Mouse (Mus musculus) limb, embryonic 15.5 days (tissue): ENCODE data around the gene Nav3. TPM values are rescaled to one million over a fixed set of nuclear protein-coding genes. Genes with fewer than 3 reads are reported as not detected.

Experiments used
- ATAC-seq: fragments of 200-750 bp; cut with Nextera tagmentation; 2 replicates; pipeline ENCODE4 v1.8.0; 2017; ENCODE audit warnings: low read depth, moderate TSS enrichment; ENCODE audit not compliant: insufficient number of reproducible peaks, low FRiP score, low TSS enrichment
- H3K27ac ChIP-seq: fragments of 300-500 bp; sonication (generic); 2 replicates; pipeline ENCODE4 v1.5.1; 2015; ENCODE audit warnings: moderate library complexity, mild to moderate bottlenecking, inconsistent platforms
- H3K27me3 ChIP-seq: fragments of 300-500 bp; sonication (generic); 2 replicates; pipeline ENCODE4 v1.6.1; 2015; ENCODE audit warnings: inconsistent platforms
- H3K36me3 ChIP-seq: fragments of 300-500 bp; sonication (generic); 2 replicates; pipeline ENCODE4 v1.6.1; 2015; ENCODE audit warnings: inconsistent platforms
- H3K4me1 ChIP-seq: fragments of 300-500 bp; sonication (generic); 2 replicates; pipeline ENCODE4 v1.6.1; 2015; ENCODE audit warnings: inconsistent platforms
- H3K4me2 ChIP-seq: fragments of 300-500 bp; sonication (generic); 2 replicates; pipeline ENCODE4 v1.6.1; 2015; ENCODE audit warnings: mild to moderate bottlenecking, inconsistent platforms
- H3K4me3 ChIP-seq: fragments of 300-500 bp; sonication (generic); 2 replicates; pipeline ENCODE4 v1.5.1; 2015; ENCODE audit warnings: mild to moderate bottlenecking, inconsistent platforms
- H3K9ac ChIP-seq: fragments of 300-500 bp; sonication (generic); 2 replicates; pipeline ENCODE4 v1.6.1; 2015; ENCODE audit warnings: inconsistent platforms
- H3K9me3 ChIP-seq: fragments of 300-500 bp; sonication (generic); 2 replicates; pipeline ENCODE4 v1.6.1; 2016; ENCODE audit warnings: inconsistent platforms
- WGBS: fragments of 180-500 bp; shearing (Covaris S2); methylation state at CpG from one replicate; pipeline ENCODE4 v1.1.7; 2015; 5-methylcytosine and 5-hydroxymethylcytosine counted together
- polyA plus RNA-seq: library from polyadenylated mRNA; unstranded; fragments of >200 nt; fragmentation: Nextera tagmentation; extraction: Ambion mirVana; gene quantifications from 2 replicates; pipeline ENCODE4 v1.2.1, GENCODE M21; 2015

The Nav3 gene
- polyA plus RNA-seq, 1 experiment from 2014 or later: 8.8 TPM

- H3K27me3 ChIP-seq: no peaks in the 10 kb centered on the region
- no peaks in the 10 kb centered on the region for H3K4me1 ChIP-seq
- no peaks in the 10 kb centered on the region for H3K9me3 ChIP-seq
- no peak for ATAC-seq
- no peak overlapping the region for H3K9ac ChIP-seq
- H3K4me2 ChIP-seq: no peak overlapping the region
- WGBS: 59% methylated on average over 18 of the region's 18 CpGs
- H3K27ac ChIP-seq: no peak overlapping the region
- H3K36me3 ChIP-seq: no peaks in the 10 kb centered on the region
- no peak overlapping the region for H3K4me3 ChIP-seq
These were observed 691.4 kb downstream of the Nav3 start for GRCm38 (mm10) chr10:109764412-109765101.

DNA sequence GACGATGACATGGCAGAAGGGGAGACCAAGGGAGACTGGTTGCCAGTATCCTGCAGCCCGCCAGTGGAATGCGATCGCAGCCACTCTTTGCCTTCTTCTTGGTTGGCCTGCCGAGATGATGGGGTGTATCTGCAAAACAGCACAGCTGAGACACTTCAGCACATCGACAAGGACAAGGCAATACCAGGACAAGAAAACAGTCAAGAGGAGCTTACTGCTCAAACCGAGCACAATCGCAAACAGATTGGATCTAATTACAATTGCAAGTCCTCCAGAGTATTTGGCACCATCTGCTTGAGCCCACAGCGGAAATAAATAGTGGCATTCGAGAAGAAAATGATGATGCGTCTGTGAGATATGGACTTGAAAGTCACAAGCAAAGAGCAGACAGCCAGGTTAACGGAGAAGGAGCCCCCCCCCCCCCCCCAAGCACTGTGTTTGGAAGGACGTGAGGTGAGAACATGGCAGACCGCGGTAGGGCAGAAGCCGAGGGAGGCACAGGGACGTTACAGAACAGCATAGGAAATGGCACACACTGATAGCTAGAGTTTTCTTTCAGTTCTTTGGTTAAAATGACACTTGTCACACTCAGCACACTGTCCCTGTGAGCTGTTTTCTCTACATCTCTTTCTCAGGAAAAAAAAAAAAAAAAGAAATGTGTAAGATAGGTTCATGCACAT is 696.9 kb downstream of the Nav3 start:
- Histone ChIP-seq H3K27ac (no peak overlapping the region), H3K4me3 (no peak overlapping the region), H3K36me3 (no peaks in the 10 kb centered on the region), H3K9me3 (no peaks in the 10 kb centered on the region), H3K9ac (no peak overlapping the region), H3K4me2 (no peak overlapping the region), H3K27me3 (no peaks in the 10 kb centered on the region), H3K4me1 (no peaks in the 10 kb centered on the region)
- 78% methylated on average over 17 of the region's 17 CpGs for whole genome bisulfite sequencing
- ATAC-seq: no peak

DNA sequence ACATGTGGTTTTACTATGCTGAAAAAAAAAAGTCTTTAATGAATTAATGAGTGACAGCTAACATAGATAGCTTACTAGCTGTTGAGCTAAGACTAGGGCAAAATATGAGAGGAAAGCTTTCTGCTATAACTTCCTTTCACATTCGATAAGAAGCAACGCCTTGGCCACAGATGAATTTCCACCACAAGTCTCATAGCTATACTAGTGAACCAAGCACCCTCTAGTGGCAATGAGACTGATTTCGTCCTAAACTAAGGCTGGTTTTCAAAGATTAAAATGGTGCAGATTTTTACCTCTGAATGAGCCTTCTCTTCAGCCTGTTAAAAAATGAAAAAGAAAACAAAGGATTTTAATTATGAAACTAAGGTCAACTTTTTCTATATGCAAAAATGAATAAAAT is 709.1 kb downstream of the Nav3 start:
- ATAC-seq: no peak

DNA sequence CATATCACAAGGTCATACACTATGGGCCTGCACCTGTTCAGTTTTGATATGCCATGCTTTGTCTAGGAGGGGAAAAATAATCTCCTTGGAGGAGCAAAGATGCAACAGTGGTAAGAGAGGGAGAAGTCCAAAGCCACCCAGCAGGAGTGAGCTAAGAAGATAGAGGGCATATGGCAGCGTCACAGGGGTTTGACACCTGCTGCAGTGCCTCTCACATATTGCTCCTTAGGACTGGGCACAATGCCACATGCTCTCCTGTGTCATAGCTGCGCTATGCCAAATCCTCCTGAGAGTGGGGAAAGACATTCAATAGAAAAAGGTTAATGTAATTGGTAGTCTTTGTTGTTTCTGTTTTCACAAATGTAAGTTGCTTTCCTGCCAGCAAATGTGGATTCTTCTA is 714.3 kb downstream of the Nav3 start:
- 71% methylated on average over 2 of the region's 2 CpGs for WGBS
- H3K4me2 ChIP-seq: no peak overlapping the region
- no peak overlapping the region for H3K4me3 ChIP-seq
- H3K9me3 ChIP-seq: no peaks in the 10 kb centered on the region
- no peak for ATAC-seq
- no peaks in the 10 kb centered on the region for H3K4me1 ChIP-seq
- H3K27me3 ChIP-seq: no peaks in the 10 kb centered on the region
- no peaks in the 10 kb centered on the region for H3K36me3 ChIP-seq
- H3K9ac ChIP-seq: no peak overlapping the region
- H3K27ac ChIP-seq: no peak overlapping the region

More for the DNA sequence above, 709.1 kb downstream of the Nav3 start:
- H3K27ac ChIP-seq: no peak overlapping the region
- no peaks in the 10 kb centered on the region for H3K4me1 ChIP-seq
- no peak overlapping the region for H3K9ac ChIP-seq
- no peak overlapping the region for H3K4me3 ChIP-seq
- no peaks in the 10 kb centered on the region for H3K9me3 ChIP-seq
- no peak overlapping the region for H3K4me2 ChIP-seq
- whole genome bisulfite sequencing: 45% methylated on average over 3 of the region's 3 CpGs
- no peaks in the 10 kb centered on the region for H3K36me3 ChIP-seq
- H3K27me3 ChIP-seq: no peaks in the 10 kb centered on the region

GRCm38 (mm10) chr10:109740326-109740725 is 715.7 kb downstream of the Nav3 start:
- Histone ChIP-seq H3K27me3 (no peaks in the 10 kb centered on the region), H3K36me3 (no peaks in the 10 kb centered on the region), H3K27ac (no peak overlapping the region), H3K4me2 (no peak overlapping the region), H3K4me3 (no peak overlapping the region), H3K4me1 (no peaks in the 10 kb centered on the region), H3K9me3 (no peaks in the 10 kb centered on the region), H3K9ac (no peak overlapping the region)
- no peak for ATAC-seq
- WGBS: 58% methylated on average over 3 of the region's 3 CpGs

DNA sequence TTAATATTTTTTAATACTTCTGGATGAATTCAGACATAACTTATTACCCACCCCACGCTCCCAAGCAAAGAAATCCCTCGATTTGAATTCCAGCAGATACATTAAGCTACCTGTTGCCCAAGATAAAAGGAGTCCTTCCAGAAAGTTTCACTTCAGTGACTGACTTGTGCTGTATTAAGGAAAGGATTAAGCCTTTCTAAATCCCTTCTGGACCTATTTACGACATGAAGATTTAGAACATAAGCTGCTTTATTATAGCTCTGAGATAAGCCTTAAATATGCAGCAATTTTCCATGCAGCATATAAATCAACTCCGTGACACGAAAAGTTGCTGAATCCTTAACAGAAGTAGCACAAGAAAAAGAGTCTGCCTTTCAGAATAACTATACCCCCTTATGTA is 732.4 kb downstream of the Nav3 start:
- no peaks in the 10 kb centered on the region for H3K4me1 ChIP-seq
- H3K36me3 ChIP-seq: no peaks in the 10 kb centered on the region
- H3K9me3 ChIP-seq: no peaks in the 10 kb centered on the region
- 61% methylated on average over 5 of the region's 5 CpGs for whole genome bisulfite sequencing
- H3K4me3 ChIP-seq: no peak overlapping the region
- H3K9ac ChIP-seq: no peak overlapping the region
- H3K27me3 ChIP-seq: no peaks in the 10 kb centered on the region
- H3K4me2 ChIP-seq: no peak overlapping the region
- no peak overlapping the region for H3K27ac ChIP-seq
- no peak for ATAC-seq

DNA sequence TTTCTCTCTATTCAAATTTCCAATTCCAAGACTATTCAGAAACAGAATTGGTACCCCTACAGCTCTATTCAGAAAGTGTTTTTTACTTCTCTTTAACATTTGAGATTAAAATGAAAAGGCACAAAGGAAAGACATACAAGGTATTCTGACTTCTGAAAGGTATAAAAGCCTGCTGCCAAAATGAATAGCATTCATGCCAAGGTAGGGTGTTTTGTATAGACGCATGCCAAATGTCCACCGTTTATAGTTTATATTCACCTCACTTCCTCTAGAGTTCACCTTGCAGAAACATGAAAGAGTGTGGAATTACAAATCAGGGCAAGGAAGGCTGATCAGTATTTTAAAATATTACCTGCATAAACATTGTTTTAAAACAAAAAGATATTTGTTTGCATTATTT is 737.2 kb downstream of the Nav3 start:
- H3K36me3 ChIP-seq: no peaks in the 10 kb centered on the region
- no peak overlapping the region for H3K9ac ChIP-seq
- ATAC-seq: no peak
- H3K9me3 ChIP-seq: no peaks in the 10 kb centered on the region
- 77% methylated on average over 2 of the region's 2 CpGs for WGBS
- no peaks in the 10 kb centered on the region for H3K27me3 ChIP-seq
- H3K4me2 ChIP-seq: no peak overlapping the region
- H3K27ac ChIP-seq: no peak overlapping the region
- no peaks in the 10 kb centered on the region for H3K4me1 ChIP-seq
- no peak overlapping the region for H3K4me3 ChIP-seq

DNA sequence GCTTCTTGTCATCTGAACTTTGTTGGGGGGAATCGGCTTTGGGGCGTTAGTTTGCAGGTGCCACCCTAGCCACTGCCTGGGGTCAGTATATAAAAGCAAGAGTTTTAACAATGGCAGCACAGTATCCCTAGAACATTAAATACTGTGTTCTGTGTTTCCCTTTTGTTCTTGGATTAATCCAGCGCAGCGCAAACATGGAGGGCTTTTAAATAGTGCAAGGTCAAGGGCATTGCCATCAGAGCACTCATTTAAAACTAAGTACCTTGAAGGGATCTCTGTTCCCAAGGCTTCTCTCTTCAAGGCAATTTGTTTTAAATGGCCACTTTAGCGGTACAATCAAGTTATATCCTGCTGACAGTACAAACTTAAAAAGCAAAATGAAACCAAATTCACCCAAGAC is 737.6 kb downstream of the Nav3 start:
- Histone ChIP-seq H3K4me1 (no peaks in the 10 kb centered on the region), H3K4me3 (no peak overlapping the region), H3K9ac (no peak overlapping the region), H3K36me3 (no peaks in the 10 kb centered on the region), H3K27me3 (no peaks in the 10 kb centered on the region), H3K27ac (no peak overlapping the region), H3K9me3 (no peaks in the 10 kb centered on the region), H3K4me2 (no peak overlapping the region)
- no peak for ATAC-seq
- WGBS: 84% methylated on average over 5 of the region's 5 CpGs

- Histone ChIP-seq H3K4me1 (no peaks in the 10 kb centered on the region), H3K4me3 (no peak overlapping the region), H3K9ac (no peak overlapping the region), H3K36me3 (no peaks in the 10 kb centered on the region), H3K27me3 (no peaks in the 10 kb centered on the region), H3K4me2 (no peak overlapping the region), H3K9me3 (no peaks in the 10 kb centered on the region), H3K27ac (no peak overlapping the region)
- 39% methylated on average over 5 of the region's 5 CpGs for WGBS
- ATAC-seq: no peak
These were observed 743.0 kb downstream of the Nav3 start for GRCm38 (mm10) chr10:109713001-109713400.

- 66% methylated on average over 3 of the region's 3 CpGs for WGBS
These were observed 756.2 kb downstream of the Nav3 start for GRCm38 (mm10) chr10:109699771-109700335.

GRCm38 (mm10) chr10:109690564-109690963 is 765.4 kb downstream of the Nav3 start:
- Histone ChIP-seq H3K4me1 (no peaks in the 10 kb centered on the region), H3K9ac (no peak overlapping the region), H3K27me3 (no peaks in the 10 kb centered on the region), H3K9me3 (no peaks in the 10 kb centered on the region), H3K4me3 (no peak overlapping the region), H3K4me2 (no peak overlapping the region), H3K27ac (no peak overlapping the region), H3K36me3 (no peaks in the 10 kb centered on the region)
- 80% methylated on average over 3 of the region's 3 CpGs for WGBS
- ATAC-seq: no peak

More at GRCm38 (mm10) chr10:109699771-109700335, 756.2 kb downstream of the Nav3 start:
- no peaks in the 10 kb centered on the region for H3K27me3 ChIP-seq
- no peak for ATAC-seq
- H3K27ac ChIP-seq: no peak overlapping the region
- no peak overlapping the region for H3K4me2 ChIP-seq
- H3K4me1 ChIP-seq: no peaks in the 10 kb centered on the region
- no peak overlapping the region for H3K4me3 ChIP-seq
- no peaks in the 10 kb centered on the region for H3K9me3 ChIP-seq
- H3K36me3 ChIP-seq: no peaks in the 10 kb centered on the region
- no peak overlapping the region for H3K9ac ChIP-seq
